Mouse (Mus musculus): Measurements from ENCODE around the gene Tmem39a.

GRCm38 (mm10) chr16:38625411-38625810 lies 66.9 kb downstream of the Tmem39a start:
- no peak for TF ChIP-seq CTCF (IDR thresholded peaks at IDR 0.05; ENCODE audit: borderline replicate concordance, insufficient read depth, low read depth, low read length)
- TF ChIP-seq POLR2A (IDR thresholded peaks at IDR 0.05; ENCODE audit: borderline replicate concordance, insufficient read depth, low read length): no peak

Measured in cerebellum, adult 2 months (tissue).